In genomic region chr5:33694461-33694847, GRCm38 (mm10) we compare ENCODE assay signal across 10 mouse cellular contexts. TPM values are rescaled to one million over a fixed set of nuclear protein-coding genes. Genes with fewer than 3 reads are reported as not detected.
DNase-seq lines count a peak whose midpoint lies in the region; ATAC-seq and TF ChIP-seq lines count a peak whose summit lies in the region.
"Had no signal": no experiment of that assay in that cellular context is flagged by ENCODE, and none has a peak within 500 bp of the region (broad histone marks: within the 10 kb centered on the region; RNA-seq: fewer than 3 reads in every experiment).

No protein-coding gene starts in this region.

- no peaks in the 10 kb centered on the region for H3K36me3 ChIP-seq in heart, embryonic 13.5 days
- no peaks in the 10 kb centered on the region for H3K36me3 ChIP-seq in neural tube, embryonic 11.5 days (ENCODE audit: control insufficient read depth, insufficient read depth, low read length)
- H3K36me3 ChIP-seq in liver, embryonic 13.5 days: no peaks in the 10 kb centered on the region
- H3K36me3 ChIP-seq in stomach, postnatal 0 days (ENCODE audit: control insufficient read depth, insufficient read depth, low read length): no peaks in the 10 kb centered on the region
- H3K36me3 ChIP-seq: heart, embryonic 15.5 days had no signal

- no peak for DNase-seq in heart, postnatal 25 days (ENCODE audit: low spot score)
- no peak for DNase-seq in neural tube, embryonic 11.5 days (ENCODE audit: low spot score)
- DNase-seq in neural tube, embryonic 10.5 days (ENCODE audit: extremely low spot score, low spot score): no peak
- DNase-seq in liver, embryonic 13.5 days: no peak
- no peak for DNase-seq in stomach, postnatal 0 days (ENCODE audit: low spot score)
- DNase-seq in layer of hippocampus, adult 18-20 months (ENCODE audit: low spot score in 2 of 2): no peak
- DNase-seq in natural killer cell, adult 2 months (ENCODE audit: low spot score in 2 of 2): no peak
- DNase-seq: cerebellum, adult 8-10 months had no signal

- no peak for TF ChIP-seq EP300 in stomach, postnatal 0 days (optimal IDR thresholded peaks at IDR 0.05)

- H3K9me3 ChIP-seq in heart, embryonic 13.5 days: no peaks in the 10 kb centered on the region
- H3K9me3 ChIP-seq in neural tube, embryonic 11.5 days (ENCODE audit: control insufficient read depth, low read length): no peaks in the 10 kb centered on the region
- no peaks in the 10 kb centered on the region for H3K9me3 ChIP-seq in liver, embryonic 13.5 days (replicated peaks)
- no peaks in the 10 kb centered on the region for H3K9me3 ChIP-seq in stomach, postnatal 0 days (ENCODE audit: control insufficient read depth, low read length)
- H3K9me3 ChIP-seq: heart, embryonic 15.5 days had no signal

- peaks cover 55% of the 10 kb centered on the region for H3K27me3 ChIP-seq in heart, embryonic 13.5 days (replicated peaks)
- H3K27me3 ChIP-seq in neural tube, embryonic 11.5 days (ENCODE audit: control insufficient read depth, insufficient read depth, low read length): peaks cover 14% of the 10 kb centered on the region; the same call in 1 of the 2 replicates
- peaks cover 66% of the 10 kb centered on the region for H3K27me3 ChIP-seq in liver, embryonic 13.5 days
- no peaks in the 10 kb centered on the region for H3K27me3 ChIP-seq in stomach, postnatal 0 days (ENCODE audit: control insufficient read depth, insufficient read depth, low read length)

- no peak for ATAC-seq in heart, embryonic 13.5 days (ENCODE audit: extremely low read depth, insufficient number of reproducible peaks, low FRiP score, low TSS enrichment)
- no peak for ATAC-seq in neural tube, embryonic 11.5 days (ENCODE audit: insufficient read depth, low FRiP score, low TSS enrichment)
- ATAC-seq in liver, embryonic 13.5 days (ENCODE audit: low read depth): no peak
- no peak for ATAC-seq in stomach, postnatal 0 days (ENCODE audit: low FRiP score, low TSS enrichment)

- no peak for TF ChIP-seq CTCF in stomach, postnatal 0 days (IDR thresholded peaks at IDR 0.05; ENCODE audit: low read depth)

- 0 out of 2 replicates have a peak overlapping the region, but pooled peaks have one; percentile 54 for H3K4me3 ChIP-seq in heart, embryonic 13.5 days
- no peak overlapping the region for H3K4me3 ChIP-seq in neural tube, embryonic 11.5 days (ENCODE audit: low read depth, low read length)
- H3K4me3 ChIP-seq in liver, embryonic 13.5 days (replicated peaks): no peak overlapping the region
- H3K4me3 ChIP-seq in stomach, postnatal 0 days (ENCODE audit: low read depth, low read length): no peak overlapping the region

- 70% methylated on average over 9 of the region's 9 CpGs for WGBS in heart, embryonic 13.5 days
- 51% methylated on average over 9 of the region's 9 CpGs for WGBS in neural tube, embryonic 11.5 days
- WGBS in liver, embryonic 13.5 days (ENCODE audit: insufficient replicate concordance): 81% methylated on average over 9 of the region's 9 CpGs
- 40% methylated on average over 9 of the region's 9 CpGs for WGBS in stomach, postnatal 0 days

- intact Hi-C loops in heart, postnatal 25 days (cut with DNase I): loop anchor here (2.0 kb wide), 1 partner anchor 26 kb away; the partner anchor contains the start of gene Fgfr3

- H3K4me2 ChIP-seq in heart, embryonic 13.5 days: peak overlapping the region; percentile 79; the same call in 1 of the 2 replicates
- no peak overlapping the region for H3K4me2 ChIP-seq in neural tube, embryonic 11.5 days (ENCODE audit: low read depth)
- peak overlapping the region; percentile 67; the same call in 1 of the 2 replicates for H3K4me2 ChIP-seq in liver, embryonic 13.5 days
- peak overlapping the region; percentile 89; the same call in 1 of the 2 replicates for H3K4me2 ChIP-seq in stomach, postnatal 0 days (replicated peaks; ENCODE audit: low read depth)

- peaks cover 50% of the 10 kb centered on the region for H3K4me1 ChIP-seq in heart, embryonic 13.5 days
- peaks cover 82% of the 10 kb centered on the region for H3K4me1 ChIP-seq in neural tube, embryonic 11.5 days (ENCODE audit: control insufficient read depth, insufficient read depth, low read length)
- peaks cover 41% of the 10 kb centered on the region for H3K4me1 ChIP-seq in liver, embryonic 13.5 days (replicated peaks)
- H3K4me1 ChIP-seq in stomach, postnatal 0 days (replicated peaks; ENCODE audit: control insufficient read depth, insufficient read depth): peaks cover 20% of the 10 kb centered on the region

- no peak overlapping the region for H3K27ac ChIP-seq in heart, embryonic 13.5 days (replicated peaks)
- peak overlapping the region; percentile 92 for H3K27ac ChIP-seq in neural tube, embryonic 11.5 days (ENCODE audit: low read depth, low read length)
- no peak overlapping the region for H3K27ac ChIP-seq in liver, embryonic 13.5 days
- H3K27ac ChIP-seq in stomach, postnatal 0 days (replicated peaks): peak overlapping the region; percentile 75

- peak overlapping the region; percentile 79; the same call in 1 of the 2 replicates for H3K9ac ChIP-seq in heart, embryonic 13.5 days
- no peak overlapping the region for H3K9ac ChIP-seq in neural tube, embryonic 11.5 days (ENCODE audit: low read length)
- no peak overlapping the region for H3K9ac ChIP-seq in liver, embryonic 13.5 days
- H3K9ac ChIP-seq in stomach, postnatal 0 days (ENCODE audit: low read length): no peak overlapping the region

RNA-seq across cellular contexts. Expression of gene Fgfr3, which starts 27.0 kb away (rescaled TPM):
- polyA plus RNA-seq in heart, embryonic 13.5 days (2015; fragmentation: Nextera tagmentation; extraction: Ambion mirVana): 4.1 and 4.3 TPM in 2 replicates
- 10 to 100 TPM in 1 of 2 experiments, 1 to 10 TPM in 1; 4.9 to 10.8 TPM for total RNA-seq in heart, postnatal 25 days (2021)
- polyA plus RNA-seq in neural tube, embryonic 11.5 days (2014; fragmentation: Nextera tagmentation; extraction: Ambion mirVana): 61.3 and 72.0 TPM in 2 replicates
- 1.7 and 2.7 TPM in 2 replicates for polyA plus RNA-seq in liver, embryonic 13.5 days (2015; fragmentation: Nextera tagmentation; extraction: Ambion mirVana)
- polyA plus RNA-seq in stomach, postnatal 0 days (2015; fragmentation: Nextera tagmentation; extraction: Ambion mirVana): 17.4 and 19.3 TPM in 2 replicates
- total RNA-seq in layer of hippocampus, adult 18-20 months (2021): 100 to 1,000 TPM; 120 to 122 TPM

RNA-seq across cellular contexts. Expression of gene Tmem129, which starts 36.2 kb away (rescaled TPM):
- 32.0 and 33.0 TPM in 2 replicates for polyA plus RNA-seq in heart, embryonic 13.5 days (2015; fragmentation: Nextera tagmentation; extraction: Ambion mirVana)
- 10 to 100 TPM; 19.8 to 20.2 TPM for total RNA-seq in heart, postnatal 25 days (2021)
- 38.6 and 39.7 TPM in 2 replicates for polyA plus RNA-seq in neural tube, embryonic 11.5 days (2014; fragmentation: Nextera tagmentation; extraction: Ambion mirVana)
- polyA plus RNA-seq in liver, embryonic 13.5 days (2015; fragmentation: Nextera tagmentation; extraction: Ambion mirVana): 20.2 and 21.9 TPM in 2 replicates
- polyA plus RNA-seq in stomach, postnatal 0 days (2015; fragmentation: Nextera tagmentation; extraction: Ambion mirVana): 16.7 and 17.4 TPM in 2 replicates
- 10 to 100 TPM; 22.6 to 23.4 TPM for total RNA-seq in layer of hippocampus, adult 18-20 months (2021)

RNA-seq across cellular contexts. Expression of gene Tacc3, which starts 36.5 kb away (rescaled TPM):
- 122 and 125 TPM in 2 replicates for polyA plus RNA-seq in heart, embryonic 13.5 days (2015; fragmentation: Nextera tagmentation; extraction: Ambion mirVana)
- 1 to 10 TPM; 2.4 TPM for total RNA-seq in heart, postnatal 25 days (2021)
- polyA plus RNA-seq in neural tube, embryonic 11.5 days (2014; fragmentation: Nextera tagmentation; extraction: Ambion mirVana): 238 and 260 TPM in 2 replicates
- 158 and 183 TPM in 2 replicates for polyA plus RNA-seq in liver, embryonic 13.5 days (2015; fragmentation: Nextera tagmentation; extraction: Ambion mirVana)
- polyA plus RNA-seq in stomach, postnatal 0 days (2015; fragmentation: Nextera tagmentation; extraction: Ambion mirVana): 33.8 and 44.0 TPM in 2 replicates
- total RNA-seq in layer of hippocampus, adult 18-20 months (2021): 1 to 10 TPM; 3.2 to 3.3 TPM

RNA-seq across cellular contexts. Expression of gene Slbp, which starts 42.1 kb away (rescaled TPM):
- polyA plus RNA-seq in heart, embryonic 13.5 days (2015; fragmentation: Nextera tagmentation; extraction: Ambion mirVana): 114 and 121 TPM in 2 replicates
- 10 to 100 TPM; 15.3 to 16.2 TPM for total RNA-seq in heart, postnatal 25 days (2021)
- polyA plus RNA-seq in neural tube, embryonic 11.5 days (2014; fragmentation: Nextera tagmentation; extraction: Ambion mirVana): 242 and 267 TPM in 2 replicates
- polyA plus RNA-seq in liver, embryonic 13.5 days (2015; fragmentation: Nextera tagmentation; extraction: Ambion mirVana): 319 and 390 TPM in 2 replicates
- polyA plus RNA-seq in stomach, postnatal 0 days (2015; fragmentation: Nextera tagmentation; extraction: Ambion mirVana): 84.0 and 87.3 TPM in 2 replicates
- total RNA-seq in layer of hippocampus, adult 18-20 months (2021): 10 to 100 TPM; 19.5 to 21.0 TPM

Comparison
In these comparisons a context has a peak if more than half of its experiments do, and no peak if none do; other contexts are left out.
1. H3K27ac ChIP-seq: peak in neural tube, embryonic 11.5 days (single experiment) and stomach, postnatal 0 days (single experiment); none in heart, embryonic 13.5 days (single experiment) and liver, embryonic 13.5 days (single experiment).